Mouse (Mus musculus) stomach, embryonic 16.5 days (tissue): ENCODE measurements at regions not wholly inside any gene's neighbourhood (a gene's known extent, or its start where the extent isn't known, plus 50 kb on each side); places are given as distances from the start of the nearest gene placed in this dataset.

Experiments used
- ATAC-seq: fragments of 200-750 bp; cut with Nextera tagmentation; 2 replicates; pipeline ENCODE4 v1.8.0; 2017; ENCODE audit warnings: moderate number of reproducible peaks, moderate TSS enrichment; ENCODE audit not compliant: insufficient read depth, low FRiP score
- H3K27ac ChIP-seq: fragments of 300-500 bp; sonication (generic); 2 replicates; pipeline ENCODE4 v1.5.1; 2014; ENCODE audit warnings: low read length
- H3K27me3 ChIP-seq: fragments of 300-500 bp; sonication (generic); 2 replicates; pipeline ENCODE4 v1.6.1; 2014; ENCODE audit warnings: low read length, control low read depth, mixed read lengths; ENCODE audit not compliant: control insufficient read depth, insufficient read depth
- H3K36me3 ChIP-seq: fragments of 300-500 bp; sonication (generic); 2 replicates; pipeline ENCODE4 v1.6.1; 2014; ENCODE audit warnings: low read length; ENCODE audit not compliant: control insufficient read depth, insufficient read depth
- H3K4me1 ChIP-seq: fragments of 300-500 bp; sonication (generic); 2 replicates; pipeline ENCODE4 v1.6.1; 2014; ENCODE audit warnings: low read length, control low read depth, mixed read lengths; ENCODE audit not compliant: control insufficient read depth, insufficient read depth
- H3K4me2 ChIP-seq: fragments of 300-500 bp; sonication (generic); 2 replicates; pipeline ENCODE4 v1.6.1; 2014; ENCODE audit warnings: low read depth, low read length, mixed read lengths
- H3K4me3 ChIP-seq: fragments of 300-500 bp; sonication (generic); replicated peaks from 2 replicates; pipeline ENCODE4 v1.5.1; 2014; ENCODE audit warnings: mild to moderate bottlenecking, low read length
- H3K9ac ChIP-seq: fragments of 300-500 bp; sonication (generic); 2 replicates; pipeline ENCODE4 v1.6.1; 2014; ENCODE audit warnings: low read length
- H3K9me3 ChIP-seq: fragments of 300-500 bp; sonication (generic); replicated peaks from 2 replicates; pipeline ENCODE4 v1.6.1; 2016; ENCODE audit warnings: low read length, control low read depth; ENCODE audit not compliant: control insufficient read depth
- whole genome bisulfite sequencing: fragments of 180-500 bp; shearing (Covaris S2); extraction: QIAGEN DNeasy Blood & Tissue Kit; methylation state at CpG from one replicate; pipeline ENCODE4 v1.1.7; 2014; 5-methylcytosine and 5-hydroxymethylcytosine counted together

- Histone ChIP-seq H3K27me3 (no peaks in the 10 kb centered on the region), H3K9ac (no peak overlapping the region), H3K9me3 (no peaks in the 10 kb centered on the region), H3K4me1 (peaks cover 36% of the 10 kb centered on the region), H3K4me2 (no peak overlapping the region), H3K27ac (0 out of 2 replicates have a peak overlapping the region, but pooled peaks have one; percentile 4), H3K4me3 (no peak overlapping the region), H3K36me3 (no peaks in the 10 kb centered on the region)
- WGBS, result 24% methylated on average over 9 of the region's 9 CpGs
- ATAC-seq, result no peak
These were observed 639.4 kb upstream of the Adam5 start for GRCm38 (mm10) chr8:25463532-25463931.

- H3K27me3 ChIP-seq, result no peaks in the 10 kb centered on the region
- no peak for ATAC-seq
- WGBS, result 35% methylated on average over 4 of the region's 4 CpGs
- no peaks in the 10 kb centered on the region for H3K36me3 ChIP-seq
- H3K4me1 ChIP-seq, result peaks cover 36% of the 10 kb centered on the region
- H3K4me3 ChIP-seq, result no peak overlapping the region
- no peak overlapping the region for H3K4me2 ChIP-seq
- H3K27ac ChIP-seq, result peak overlapping the region; percentile 56
- no peaks in the 10 kb centered on the region for H3K9me3 ChIP-seq
- H3K9ac ChIP-seq, result no peak overlapping the region
These were observed 638.3 kb upstream of the Adam5 start for GRCm38 (mm10) chr8:25462492-25462891.

- H3K27me3 ChIP-seq, result no peaks in the 10 kb centered on the region
- H3K9me3 ChIP-seq, result no peaks in the 10 kb centered on the region
- H3K36me3 ChIP-seq, result no peaks in the 10 kb centered on the region
- H3K27ac ChIP-seq, result no peak overlapping the region
- ATAC-seq, result no peak
- H3K9ac ChIP-seq, result no peak overlapping the region
- H3K4me2 ChIP-seq, result no peak overlapping the region
- 63% methylated on average over 6 of the region's 6 CpGs for WGBS
- no peak overlapping the region for H3K4me3 ChIP-seq
- no peaks in the 10 kb centered on the region for H3K4me1 ChIP-seq
These were observed 631.5 kb upstream of the Adam5 start for GRCm38 (mm10) chr8:25455644-25456043.

GRCm38 (mm10) chr8:25454972-25455371 lies 630.8 kb upstream of the Adam5 start:
- H3K9ac ChIP-seq, result no peak overlapping the region
- H3K36me3 ChIP-seq, result no peaks in the 10 kb centered on the region
- H3K9me3 ChIP-seq, result no peaks in the 10 kb centered on the region
- H3K27ac ChIP-seq, result no peak overlapping the region
- no peak overlapping the region for H3K4me3 ChIP-seq
- H3K27me3 ChIP-seq, result no peaks in the 10 kb centered on the region
- ATAC-seq, result no peak
- no peaks in the 10 kb centered on the region for H3K4me1 ChIP-seq
- 92% methylated on average over 1 of the region's 1 CpGs for WGBS
- H3K4me2 ChIP-seq, result no peak overlapping the region

GRCm38 (mm10) chr8:25453826-25454225 lies 629.7 kb upstream of the Adam5 start:
- H3K27me3 ChIP-seq, result no peaks in the 10 kb centered on the region
- H3K4me1 ChIP-seq, result no peaks in the 10 kb centered on the region
- no peaks in the 10 kb centered on the region for H3K36me3 ChIP-seq
- ATAC-seq, result no peak
- 91% methylated on average over 9 of the region's 9 CpGs for WGBS
- H3K4me3 ChIP-seq, result no peak overlapping the region
- H3K9ac ChIP-seq, result no peak overlapping the region
- H3K27ac ChIP-seq, result no peak overlapping the region
- H3K9me3 ChIP-seq, result no peaks in the 10 kb centered on the region
- H3K4me2 ChIP-seq, result no peak overlapping the region

- Histone ChIP-seq H3K9ac (no peak overlapping the region), H3K27ac (no peak overlapping the region), H3K4me3 (no peak overlapping the region), H3K27me3 (no peaks in the 10 kb centered on the region), H3K9me3 (no peaks in the 10 kb centered on the region), H3K36me3 (no peaks in the 10 kb centered on the region), H3K4me2 (no peak overlapping the region), H3K4me1 (no peaks in the 10 kb centered on the region)
- no peak for ATAC-seq
These were observed 626.4 kb upstream of the Adam5 start for GRCm38 (mm10) chr8:25450544-25450943.

- 71% methylated on average over 4 of the region's 4 CpGs for WGBS
- H3K9ac ChIP-seq, result no peak overlapping the region
- H3K36me3 ChIP-seq, result no peaks in the 10 kb centered on the region
- no peak for ATAC-seq
- H3K9me3 ChIP-seq, result no peaks in the 10 kb centered on the region
- no peak overlapping the region for H3K4me2 ChIP-seq
- H3K27ac ChIP-seq, result no peak overlapping the region
- H3K27me3 ChIP-seq, result no peaks in the 10 kb centered on the region
- H3K4me1 ChIP-seq, result no peaks in the 10 kb centered on the region
- H3K4me3 ChIP-seq, result no peak overlapping the region
These were observed 625.4 kb upstream of the Adam5 start for GRCm38 (mm10) chr8:25449590-25449989.

- Histone ChIP-seq H3K36me3 (no peaks in the 10 kb centered on the region), H3K9me3 (no peaks in the 10 kb centered on the region), H3K4me2 (no peak overlapping the region), H3K27me3 (no peaks in the 10 kb centered on the region), H3K27ac (no peak overlapping the region), H3K9ac (no peak overlapping the region), H3K4me3 (no peak overlapping the region), H3K4me1 (no peaks in the 10 kb centered on the region)
- 72% methylated on average over 4 of the region's 4 CpGs for WGBS
- no peak for ATAC-seq
These were observed 623.7 kb upstream of the Adam5 start for GRCm38 (mm10) chr8:25447900-25448299.

- H3K27ac ChIP-seq, result no peak overlapping the region
- no peak overlapping the region for H3K4me3 ChIP-seq
- no peaks in the 10 kb centered on the region for H3K27me3 ChIP-seq
- no peak overlapping the region for H3K9ac ChIP-seq
- ATAC-seq, result no peak
- H3K36me3 ChIP-seq, result no peaks in the 10 kb centered on the region
- 81% methylated on average over 1 of the region's 1 CpGs for WGBS
- peaks cover 4% of the 10 kb centered on the region for H3K4me1 ChIP-seq
- no peaks in the 10 kb centered on the region for H3K9me3 ChIP-seq
- no peak overlapping the region for H3K4me2 ChIP-seq
These were observed 621.8 kb upstream of the Adam5 start for GRCm38 (mm10) chr8:25445968-25446367.

GRCm38 (mm10) chr8:25445054-25445453 lies 620.9 kb upstream of the Adam5 start:
- no peak for ATAC-seq
- no peak overlapping the region for H3K4me2 ChIP-seq
- H3K27ac ChIP-seq, result no peak overlapping the region
- H3K4me3 ChIP-seq, result no peak overlapping the region
- H3K27me3 ChIP-seq, result no peaks in the 10 kb centered on the region
- H3K36me3 ChIP-seq, result no peaks in the 10 kb centered on the region
- no peak overlapping the region for H3K9ac ChIP-seq
- WGBS, result 56% methylated on average over 5 of the region's 5 CpGs
- H3K9me3 ChIP-seq, result no peaks in the 10 kb centered on the region
- H3K4me1 ChIP-seq, result peaks cover 13% of the 10 kb centered on the region
